Mouse (Mus musculus): ENCODE measurements around the gene Clk1. TPM values are rescaled to one million over a fixed set of nuclear protein-coding genes. Genes with fewer than 3 reads are reported as not detected.

Clk1 gene
- total RNA-seq, 1 experiment, result 137 TPM

DNA sequence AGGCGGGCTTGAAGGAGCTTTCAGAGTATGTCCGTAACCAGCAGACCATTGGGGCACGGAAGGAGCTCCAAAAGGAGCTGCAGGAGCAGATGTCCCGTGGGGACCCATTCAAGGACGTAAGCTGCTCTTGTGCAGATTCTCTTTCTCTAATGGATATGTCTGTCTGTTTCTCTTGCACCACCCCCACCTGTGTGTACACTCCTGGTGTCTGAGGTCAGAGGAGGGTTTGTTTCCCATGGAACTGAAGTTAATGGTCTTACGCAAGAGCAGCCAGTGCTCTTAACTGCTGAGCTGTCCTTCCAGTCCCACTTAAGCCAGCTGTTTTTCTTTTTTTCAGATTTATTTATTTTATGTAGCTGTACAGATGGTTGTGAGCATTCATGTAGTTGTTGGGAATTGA lies 22.5 kb downstream of the Clk1 start:
- no peak overlapping the region for H3K27ac ChIP-seq (ENCODE audit: insufficient read depth, low read depth, low read length, poor library complexity, severe bottlenecking)
- no peaks in the 10 kb centered on the region for H3K9me3 ChIP-seq (ENCODE audit: control insufficient read depth, insufficient read depth, low read depth, low read length)
- H3K36me3 ChIP-seq (ENCODE audit: control insufficient read depth, insufficient read depth, low read length, poor library complexity, severe bottlenecking), result peaks cover 53% of the 10 kb centered on the region
- H3K9ac ChIP-seq (ENCODE audit: insufficient read depth, low read depth, low read length, poor library complexity, severe bottlenecking), result no peak overlapping the region
- DNase-seq (ENCODE audit: low read depth, low spot score), result no peak
- H3K4me3 ChIP-seq (ENCODE audit: insufficient read depth in 1 of 2, low read depth in 1 of 2, low read length in 2 of 2, poor library complexity in 1 of 2, severe bottlenecking in 1 of 2), result no peak overlapping the region
- TF ChIP-seq HCFC1 (IDR thresholded peaks at IDR 0.05; ENCODE audit: borderline replicate concordance, insufficient read depth, low read length), result no peak
- no peak for TF ChIP-seq MAFK (IDR thresholded peaks at IDR 0.05; ENCODE audit: insufficient read depth, low read depth, low read length)
- TF ChIP-seq ZNF384 (IDR thresholded peaks at IDR 0.05; ENCODE audit: low read depth, low read length), result no peak
- no peak for TF ChIP-seq CHD2 (IDR thresholded peaks at IDR 0.05; ENCODE audit: low read depth, low read length)
- no peak for TF ChIP-seq ZC3H11A (IDR thresholded peaks at IDR 0.05; ENCODE audit: borderline replicate concordance, low read depth, low read length)
- peaks cover 0 to 3% of the 10 kb centered on the region in 2 experiments; a peak in 2 of 4 replicates for H3K4me1 ChIP-seq (ENCODE audit: control insufficient read depth in 2 of 2, insufficient read depth in 2 of 2, low read length in 2 of 2, poor library complexity in 1 of 2)
- in situ Hi-C loops (cut with MboI; ENCODE audit: low sequenced_read_pairs in 2 of 2, unreplicated experiment in 2 of 2), result loop anchor here in 1 of 2 experiments (25.0 kb wide), 1 partner anchor 1311 kb away; no protein-coding TSS in a partner anchor

- Histone ChIP-seq H3K9me3 (ENCODE audit: control insufficient read depth, insufficient read depth, low read depth, low read length) (no peaks in the 10 kb centered on the region), H3K9ac (ENCODE audit: insufficient read depth, low read depth, low read length, poor library complexity, severe bottlenecking) (no peak overlapping the region), H3K36me3 (ENCODE audit: control insufficient read depth, insufficient read depth, low read length, poor library complexity, severe bottlenecking) (peaks cover 56% of the 10 kb centered on the region), H3K4me1 (ENCODE audit: control insufficient read depth in 2 of 2, insufficient read depth in 2 of 2, low read length in 2 of 2, poor library complexity in 1 of 2) (peaks cover 0 to 3% of the 10 kb centered on the region in 2 experiments; a peak in 1 of 4 replicates), H3K27ac (ENCODE audit: insufficient read depth, low read depth, low read length, poor library complexity, severe bottlenecking) (no peak overlapping the region), H3K4me3 (ENCODE audit: insufficient read depth in 1 of 2, low read depth in 1 of 2, low read length in 2 of 2, poor library complexity in 1 of 2, severe bottlenecking in 1 of 2) (no peak overlapping the region)
- in situ Hi-C loops (cut with MboI; ENCODE audit: low sequenced_read_pairs in 2 of 2, unreplicated experiment in 2 of 2), result no loop called here
- TF ChIP-seq MAFK (IDR thresholded peaks at IDR 0.05; ENCODE audit: insufficient read depth, low read depth, low read length) (no peak), ZC3H11A (IDR thresholded peaks at IDR 0.05; ENCODE audit: borderline replicate concordance, low read depth, low read length) (no peak), CHD2 (IDR thresholded peaks at IDR 0.05; ENCODE audit: low read depth, low read length) (no peak), ZNF384 (IDR thresholded peaks at IDR 0.05; ENCODE audit: low read depth, low read length) (no peak), HCFC1 (IDR thresholded peaks at IDR 0.05; ENCODE audit: borderline replicate concordance, insufficient read depth, low read length) (no peak)
- no peak for DNase-seq (ENCODE audit: low read depth, low spot score)
These were observed 26.1 kb downstream of the Clk1 start for GRCm38 (mm10) chr1:58397731-58398130.

- in situ Hi-C loops (cut with MboI; ENCODE audit: low sequenced_read_pairs in 2 of 2, unreplicated experiment in 2 of 2), result no loop called here
- TF ChIP-seq CHD2 (IDR thresholded peaks at IDR 0.05; ENCODE audit: low read depth, low read length) (peak; percentile 19; the same call in 1 of the 2 replicates), HCFC1 (IDR thresholded peaks at IDR 0.05; ENCODE audit: borderline replicate concordance, insufficient read depth, low read length) (no peak), ZC3H11A (IDR thresholded peaks at IDR 0.05; ENCODE audit: borderline replicate concordance, low read depth, low read length) (no peak)
- DNase-seq (ENCODE audit: low read depth, low spot score), result no peak
- H3K9ac ChIP-seq (ENCODE audit: insufficient read depth, low read depth, low read length, poor library complexity, severe bottlenecking), result no peak overlapping the region
- no peaks in the 10 kb centered on the region for H3K4me1 ChIP-seq (ENCODE audit: control insufficient read depth in 2 of 2, insufficient read depth in 2 of 2, low read length in 2 of 2, poor library complexity in 1 of 2)
- no peak overlapping the region for H3K27ac ChIP-seq (ENCODE audit: insufficient read depth, low read depth, low read length, poor library complexity, severe bottlenecking)
- peaks cover 44% of the 10 kb centered on the region for H3K36me3 ChIP-seq (ENCODE audit: control insufficient read depth, insufficient read depth, low read length, poor library complexity, severe bottlenecking)
- no peaks in the 10 kb centered on the region for H3K9me3 ChIP-seq (ENCODE audit: control insufficient read depth, insufficient read depth, low read depth, low read length)
- no peak overlapping the region for H3K4me3 ChIP-seq (ENCODE audit: insufficient read depth in 1 of 2, low read depth in 1 of 2, low read length in 2 of 2, poor library complexity in 1 of 2, severe bottlenecking in 1 of 2)
These were observed 27.7 kb downstream of the Clk1 start for GRCm38 (mm10) chr1:58396179-58396578.

- no peak for TF ChIP-seq MAFK (IDR thresholded peaks at IDR 0.05; ENCODE audit: insufficient read depth, low read depth, low read length)
- no peak for TF ChIP-seq ZNF384 (IDR thresholded peaks at IDR 0.05; ENCODE audit: low read depth, low read length)
- TF ChIP-seq CHD2 (IDR thresholded peaks at IDR 0.05; ENCODE audit: low read depth, low read length), result no peak
- no peak for TF ChIP-seq ZC3H11A (IDR thresholded peaks at IDR 0.05; ENCODE audit: borderline replicate concordance, low read depth, low read length)
- no peak for TF ChIP-seq HCFC1 (IDR thresholded peaks at IDR 0.05; ENCODE audit: borderline replicate concordance, insufficient read depth, low read length)
- Histone ChIP-seq H3K9ac (ENCODE audit: insufficient read depth, low read depth, low read length, poor library complexity, severe bottlenecking) (no peak overlapping the region), H3K4me3 (ENCODE audit: insufficient read depth in 1 of 2, low read depth in 1 of 2, low read length in 2 of 2, poor library complexity in 1 of 2, severe bottlenecking in 1 of 2) (no peak overlapping the region), H3K9me3 (ENCODE audit: control insufficient read depth, insufficient read depth, low read depth, low read length) (no peaks in the 10 kb centered on the region), H3K36me3 (ENCODE audit: control insufficient read depth, insufficient read depth, low read length, poor library complexity, severe bottlenecking) (peaks cover 36% of the 10 kb centered on the region), H3K27ac (ENCODE audit: insufficient read depth, low read depth, low read length, poor library complexity, severe bottlenecking) (no peak overlapping the region), H3K4me1 (ENCODE audit: control insufficient read depth in 2 of 2, insufficient read depth in 2 of 2, low read length in 2 of 2, poor library complexity in 1 of 2) (no peaks in the 10 kb centered on the region)
- DNase-seq (ENCODE audit: low read depth, low spot score), result no peak
- in situ Hi-C loops (cut with MboI; ENCODE audit: low sequenced_read_pairs in 2 of 2, unreplicated experiment in 2 of 2), result no loop called here
These were observed 28.5 kb downstream of the Clk1 start for GRCm38 (mm10) chr1:58395341-58395740.
